Mouse (Mus musculus) ovary, adult 18-20 months (tissue): ENCODE measurements around the gene Cnot3.
A peak's percentile ranks its signal among the peaks of the same experiment; 100 is the strongest.
"Not testable (repeated sequence)": the region's sequence is repeated elsewhere in the genome, so short reads cannot be mapped to it uniquely, and the experiment has no call there.

Source experiments
- DNase-seq: peaks from one replicate; pipeline ENCODE4 v3.0.0; 2022; ENCODE audit warnings: low spot score, mixed read lengths

Gene Cnot3

GRCm38 (mm10) chr7:3644672-3645487 lies at the start of gene Cnot3:
Gene Cnot3, plus strand, starts transcription at chr7:3645268.
- peak; percentile 100 for DNase-seq

- DNase-seq = not testable (repeated sequence)
These were observed 47.3 kb upstream of the Cnot3 start for GRCm38 (mm10) chr7:3597755-3598154.

- DNase-seq = no peak
These were observed 43.9 kb upstream of the Cnot3 start for GRCm38 (mm10) chr7:3601119-3601518.

GRCm38 (mm10) chr7:3606798-3607197 lies 38.3 kb upstream of the Cnot3 start:
- DNase-seq = no peak

- DNase-seq = no peak
These were observed 37.7 kb upstream of the Cnot3 start for GRCm38 (mm10) chr7:3607391-3607790.

- DNase-seq = no peak
These were observed 36.4 kb upstream of the Cnot3 start for GRCm38 (mm10) chr7:3608668-3609067.

GRCm38 (mm10) chr7:3609082-3609481 lies 36.0 kb upstream of the Cnot3 start:
- peak; percentile 43 for DNase-seq

GRCm38 (mm10) chr7:3610437-3610836 lies 34.6 kb upstream of the Cnot3 start:
- DNase-seq = no peak

GRCm38 (mm10) chr7:3611006-3611405 lies 34.1 kb upstream of the Cnot3 start:
- no peak for DNase-seq

GRCm38 (mm10) chr7:3614021-3614420 lies 31.0 kb upstream of the Cnot3 start:
- no peak for DNase-seq

GRCm38 (mm10) chr7:3616057-3616388 lies 29.0 kb upstream of the Cnot3 start, which contains the start of gene Oscar:
Gene Oscar, minus strand, starts transcription at chr7:3616157.
- no peak for DNase-seq

- no peak for DNase-seq
These were observed 28.5 kb upstream of the Cnot3 start for GRCm38 (mm10) chr7:3616389-3617241.

GRCm38 (mm10) chr7:3617242-3617995 lies 27.6 kb upstream of the Cnot3 start, which contains the start of gene Ndufa3:
Gene Ndufa3, plus strand, starts transcription at chr7:3617373.
- DNase-seq = peak; percentile 81

- no peak for DNase-seq
These were observed 16.0 kb upstream of the Cnot3 start for GRCm38 (mm10) chr7:3629030-3629429.

GRCm38 (mm10) chr7:3629543-3630477 lies 15.3 kb upstream of the Cnot3 start, which contains the start of the genes Tfpt and Prpf31:
Gene Tfpt, minus strand, starts transcription at chr7:3629929.
Gene Prpf31, plus strand, starts transcription at chr7:3629985.
- DNase-seq = peak; percentile 87

GRCm38 (mm10) chr7:3630478-3630815 lies 14.6 kb upstream of the Cnot3 start:
- DNase-seq = no peak

GRCm38 (mm10) chr7:3643412-3643811 lies 1.7 kb upstream of the Cnot3 start:
- DNase-seq = no peak

GRCm38 (mm10) chr7:3643843-3644242 lies 1.2 kb upstream of the Cnot3 start:
- no peak for DNase-seq

GRCm38 (mm10) chr7:3644348-3644671 lies 758 bp upstream of the Cnot3 start:
- DNase-seq = no peak

- no peak for DNase-seq
These were observed 489 bp downstream of the Cnot3 start for GRCm38 (mm10) chr7:3645488-3646025.

- DNase-seq = no peak
These were observed 1.1 kb downstream of the Cnot3 start for GRCm38 (mm10) chr7:3646188-3646587.
